Mouse (Mus musculus) midbrain, embryonic 16.5 days (tissue): ENCODE measurements around the gene Gm48551. TPM values are rescaled to one million over a fixed set of nuclear protein-coding genes. Genes with fewer than 3 reads are reported as not detected.
A peak's percentile ranks its signal among the peaks of the same experiment; 100 is the strongest.

Experiments
- ATAC-seq: fragments of 200-750 bp; cut with Nextera tagmentation; 2 replicates; pipeline ENCODE4 v1.8.0; 2017; ENCODE audit warnings: moderate TSS enrichment
- H3K27ac ChIP-seq: fragments of 300-500 bp; sonication (generic); 2 replicates; pipeline ENCODE4 v1.5.1; 2014; ENCODE audit warnings: mild to moderate bottlenecking, low read length, mixed read lengths
- H3K27me3 ChIP-seq: fragments of 300-500 bp; sonication (generic); 2 replicates; pipeline ENCODE4 v1.6.1; 2014; ENCODE audit warnings: low read depth, low read length, mixed read lengths; ENCODE audit not compliant: control insufficient read depth, insufficient read depth
- H3K36me3 ChIP-seq: fragments of 300-500 bp; sonication (generic); 2 replicates; pipeline ENCODE4 v1.6.1; 2014; ENCODE audit warnings: mild to moderate bottlenecking, low read length, moderate library complexity, mixed read lengths; ENCODE audit not compliant: control insufficient read depth, insufficient read depth
- H3K4me1 ChIP-seq: fragments of 300-500 bp; sonication (generic); 2 replicates; pipeline ENCODE4 v1.6.1; 2014; ENCODE audit warnings: mild to moderate bottlenecking, low read length, mixed read lengths; ENCODE audit not compliant: control insufficient read depth, insufficient read depth
- H3K4me2 ChIP-seq: fragments of 300-500 bp; sonication (generic); 2 replicates; pipeline ENCODE4 v1.6.1; 2014; ENCODE audit warnings: mild to moderate bottlenecking, low read length, mixed read lengths
- H3K4me3 ChIP-seq: fragments of 300-500 bp; sonication (generic); 2 replicates; pipeline ENCODE4 v1.5.1; 2014; ENCODE audit warnings: low read depth, mild to moderate bottlenecking, low read length, moderate library complexity, mixed read lengths
- H3K9ac ChIP-seq: fragments of 300-500 bp; sonication (generic); 2 replicates; pipeline ENCODE4 v1.6.1; 2014; ENCODE audit warnings: low read depth, low read length, mixed read lengths
- H3K9me3 ChIP-seq: fragments of 300-500 bp; sonication (generic); replicated peaks from 2 replicates; pipeline ENCODE4 v1.6.1; 2014; ENCODE audit warnings: mild to moderate bottlenecking, low read length, mixed read lengths; ENCODE audit not compliant: control insufficient read depth, poor library complexity, severe bottlenecking
- WGBS: fragments of 180-500 bp; shearing (Covaris S2); extraction: QIAGEN DNeasy Blood & Tissue Kit; methylation state at CpG from one replicate; pipeline ENCODE4 v1.1.7; 2014; 5-methylcytosine and 5-hydroxymethylcytosine counted together
- polyA plus RNA-seq: library from polyadenylated mRNA; unstranded; fragments of >200 nt; fragmentation: Nextera tagmentation; extraction: Ambion mirVana; gene quantifications from 2 replicates; pipeline ENCODE4 v1.2.1, GENCODE M21; 2015

The Gm48551 gene
- polyA plus RNA-seq, 1 experiment from 2014 or later = 6.1 TPM

- Histone ChIP-seq H3K9me3 (no peaks in the 10 kb centered on the region), H3K9ac (no peak overlapping the region), H3K27me3 (peaks cover 38% of the 10 kb centered on the region), H3K36me3 (no peaks in the 10 kb centered on the region), H3K4me3 (no peak overlapping the region), H3K4me1 (peaks cover 19% of the 10 kb centered on the region), H3K27ac (no peak overlapping the region), H3K4me2 (no peak overlapping the region)
- WGBS = 85% methylated on average over 4 of the region's 4 CpGs
- no peak for ATAC-seq
Observed at GRCm38 (mm10) chr10:81345162-81345534, 39.1 kb upstream of the Gm48551 start.

- Histone ChIP-seq H3K36me3 (no peaks in the 10 kb centered on the region), H3K4me2 (peak overlapping the region; percentile 65), H3K4me3 (peak overlapping the region; percentile 37), H3K9ac (peak overlapping the region; percentile 57), H3K27me3 (peaks cover 30% of the 10 kb centered on the region), H3K4me1 (peaks cover 25% of the 10 kb centered on the region), H3K9me3 (no peaks in the 10 kb centered on the region), H3K27ac (no peak overlapping the region)
- 0 out of 2 replicates have a peak, but pooled peaks have one; percentile 15 for ATAC-seq
- 8% methylated on average over 51 of the region's 55 CpGs for WGBS
Observed at GRCm38 (mm10) chr10:81346453-81347067, 37.7 kb upstream of the Gm48551 start.

- ATAC-seq = no peak
- H3K9ac ChIP-seq = peak overlapping the region; percentile 24; the same call in 1 of the 2 replicates
- no peaks in the 10 kb centered on the region for H3K9me3 ChIP-seq
- peaks cover 12% of the 10 kb centered on the region for H3K27me3 ChIP-seq
- peak overlapping the region; percentile 95 for H3K4me2 ChIP-seq
- H3K4me3 ChIP-seq = no peak overlapping the region
- WGBS = 3% methylated on average over 12 of the region's 12 CpGs
- peaks cover 18% of the 10 kb centered on the region for H3K4me1 ChIP-seq
- H3K36me3 ChIP-seq = no peaks in the 10 kb centered on the region
- H3K27ac ChIP-seq = no peak overlapping the region
Observed at GRCm38 (mm10) chr10:81349146-81349545, 35.1 kb upstream of the Gm48551 start.

- H3K27ac ChIP-seq = no peak overlapping the region
- H3K9ac ChIP-seq = peak overlapping the region; percentile 67
- H3K4me2 ChIP-seq = peak overlapping the region; percentile 95
- H3K4me3 ChIP-seq = peak overlapping the region; percentile 63
- ATAC-seq = peak; percentile 18
- peaks cover 18% of the 10 kb centered on the region for H3K4me1 ChIP-seq
- H3K27me3 ChIP-seq = peaks cover 4% of the 10 kb centered on the region
- 0% methylated on average over 24 of the region's 29 CpGs for WGBS
- no peaks in the 10 kb centered on the region for H3K9me3 ChIP-seq
- no peaks in the 10 kb centered on the region for H3K36me3 ChIP-seq
Observed at GRCm38 (mm10) chr10:81349961-81350350, 34.3 kb upstream of the Gm48551 start.

- Histone ChIP-seq H3K4me3 (peak within 1 kb of the TSS; percentile 63), H3K4me1 (peaks cover 18% of the 10 kb centered on the region), H3K9ac (peak within 1 kb of the TSS; percentile 67), H3K27ac (peak within 1 kb of the TSS; percentile 76), H3K9me3 (no peaks in the 10 kb centered on the region), H3K4me2 (peak within 1 kb of the TSS; percentile 95), H3K36me3 (no peaks in the 10 kb centered on the region), H3K27me3 (no peaks in the 10 kb centered on the region; the same call in 1 of the 2 replicates)
- peak; percentile 96 for ATAC-seq
- WGBS = under 1% methylated on average over 52 of the region's 54 CpGs
Observed at GRCm38 (mm10) chr10:81350351-81351063, 33.8 kb upstream of the Gm48551 start, which contains the start of gene Hmg20b. TSS of gene Hmg20b (minus strand) at chr10:81350480.

- no peak for ATAC-seq
- Histone ChIP-seq H3K4me2 (no peak overlapping the region), H3K27ac (no peak overlapping the region), H3K4me1 (peaks cover 14% of the 10 kb centered on the region), H3K27me3 (no peaks in the 10 kb centered on the region; the same call in 1 of the 2 replicates), H3K36me3 (no peaks in the 10 kb centered on the region), H3K4me3 (no peak overlapping the region), H3K9ac (no peak overlapping the region), H3K9me3 (no peaks in the 10 kb centered on the region)
- 36% methylated on average over 9 of the region's 9 CpGs for WGBS
Observed at GRCm38 (mm10) chr10:81351678-81352291, 32.5 kb upstream of the Gm48551 start.

GRCm38 (mm10) chr10:81354738-81355477 is 29.4 kb upstream of the Gm48551 start:
- ATAC-seq = no peak
- 49% methylated on average over 9 of the region's 9 CpGs for WGBS
- Histone ChIP-seq H3K4me1 (peaks cover 18% of the 10 kb centered on the region), H3K4me2 (no peak overlapping the region), H3K9me3 (no peaks in the 10 kb centered on the region), H3K36me3 (no peaks in the 10 kb centered on the region), H3K27ac (no peak overlapping the region), H3K27me3 (no peaks in the 10 kb centered on the region), H3K9ac (no peak overlapping the region), H3K4me3 (no peak overlapping the region)

- WGBS = 77% methylated on average over 4 of the region's 4 CpGs
- Histone ChIP-seq H3K27me3 (no peaks in the 10 kb centered on the region), H3K9ac (no peak overlapping the region), H3K36me3 (no peaks in the 10 kb centered on the region), H3K9me3 (no peaks in the 10 kb centered on the region), H3K4me1 (peaks cover 17% of the 10 kb centered on the region), H3K4me3 (no peak overlapping the region), H3K4me2 (no peak overlapping the region), H3K27ac (no peak overlapping the region)
- ATAC-seq = no peak
Observed at GRCm38 (mm10) chr10:81355533-81355932, 28.7 kb upstream of the Gm48551 start.
